Mouse (Mus musculus): ENCODE data around the gene Csrnp3. TPM values are rescaled to one million over a fixed set of nuclear protein-coding genes. Genes with fewer than 3 reads are reported as not detected.

The Csrnp3 gene
- polyA plus RNA-seq, 1 experiment from 2014 or later, result 33.4 TPM

- Histone ChIP-seq H3K4me1 (replicated peaks) (peaks cover 41% of the 10 kb centered on the region), H3K4me3 (no peak overlapping the region), H3K27me3 (no peaks in the 10 kb centered on the region), H3K27ac (replicated peaks) (no peak overlapping the region), H3K4me2 (no peak overlapping the region), H3K9me3 (no peaks in the 10 kb centered on the region), H3K36me3 (no peaks in the 10 kb centered on the region), H3K9ac (no peak overlapping the region)
- 80% methylated on average over 8 of the region's 8 CpGs for WGBS
- ATAC-seq (ENCODE audit: low read depth), result no peak
Measured at GRCm38 (mm10) chr2:65893241-65893640, 47.7 kb downstream of the Csrnp3 start.

DNA sequence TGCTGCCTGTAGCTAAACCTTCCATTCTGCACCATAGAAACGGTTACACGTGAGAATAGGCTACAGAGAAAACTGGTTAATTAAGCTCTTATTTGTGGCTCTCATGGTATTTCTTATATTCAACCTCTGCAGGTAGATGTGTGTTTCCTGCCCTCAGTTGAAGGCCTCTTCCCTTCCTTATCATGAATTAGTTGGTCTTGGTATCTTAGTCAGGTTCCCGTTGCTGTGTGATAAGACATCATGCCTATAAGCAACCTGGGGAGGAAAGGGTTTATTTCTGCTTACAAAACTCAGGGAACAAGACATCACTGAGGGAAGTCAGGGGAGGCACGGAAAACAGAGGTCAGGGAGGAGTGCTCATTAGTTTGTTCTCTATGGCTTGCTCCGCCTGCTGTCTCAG lies 48.7 kb downstream of the Csrnp3 start:
- no peak overlapping the region for H3K9ac ChIP-seq
- ATAC-seq (ENCODE audit: low read depth), result no peak
- no peak overlapping the region for H3K4me3 ChIP-seq
- H3K36me3 ChIP-seq, result no peaks in the 10 kb centered on the region
- no peaks in the 10 kb centered on the region for H3K27me3 ChIP-seq
- H3K27ac ChIP-seq (replicated peaks), result no peak overlapping the region
- H3K9me3 ChIP-seq, result no peaks in the 10 kb centered on the region
- peaks cover 41% of the 10 kb centered on the region for H3K4me1 ChIP-seq (replicated peaks)
- WGBS, result 60% methylated on average over 5 of the region's 5 CpGs
- H3K4me2 ChIP-seq, result no peak overlapping the region

DNA sequence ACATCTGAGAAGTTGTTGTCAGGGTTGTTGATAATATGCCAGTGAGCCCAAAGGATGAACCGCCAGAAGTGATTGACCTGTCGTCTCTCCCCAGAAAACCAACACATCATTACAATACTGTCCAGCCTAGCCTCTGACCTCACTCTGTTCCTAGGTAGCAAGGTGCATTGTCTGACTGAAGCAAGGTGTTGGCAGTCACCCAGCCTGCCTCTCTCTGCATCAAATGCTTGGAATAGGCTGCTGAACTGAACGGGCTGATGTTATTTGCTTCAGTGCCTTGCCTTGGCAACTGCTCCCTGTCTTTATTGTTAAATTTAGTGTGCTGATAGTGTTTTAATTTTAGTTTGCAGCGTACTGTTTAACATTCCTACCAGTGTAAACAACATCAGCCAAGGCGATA lies 51.0 kb downstream of the Csrnp3 start:
- peak overlapping the region; percentile 42 for H3K4me2 ChIP-seq
- H3K9ac ChIP-seq, result peak overlapping the region; percentile 41; the same call in 1 of the 2 replicates
- ATAC-seq (ENCODE audit: low read depth), result peak; percentile 56
- H3K36me3 ChIP-seq, result no peaks in the 10 kb centered on the region
- H3K27ac ChIP-seq (replicated peaks), result peak overlapping the region; percentile 85
- H3K4me1 ChIP-seq (replicated peaks), result peaks cover 39% of the 10 kb centered on the region
- no peaks in the 10 kb centered on the region for H3K9me3 ChIP-seq
- peak overlapping the region; percentile 7; the same call in 1 of the 2 replicates for H3K4me3 ChIP-seq
- 28% methylated on average over 5 of the region's 5 CpGs for WGBS
- H3K27me3 ChIP-seq, result no peaks in the 10 kb centered on the region

- H3K4me3 ChIP-seq, result peak overlapping the region; percentile 7
- H3K36me3 ChIP-seq, result no peaks in the 10 kb centered on the region
- 17% methylated on average over 4 of the region's 4 CpGs for WGBS
- ATAC-seq (ENCODE audit: low read depth), result peak; percentile 71; the same call in 1 of the 2 replicates
- H3K9me3 ChIP-seq, result no peaks in the 10 kb centered on the region
- peak overlapping the region; percentile 41 for H3K9ac ChIP-seq
- H3K27ac ChIP-seq (replicated peaks), result peak overlapping the region; percentile 85
- H3K4me2 ChIP-seq, result peak overlapping the region; percentile 42
- peaks cover 34% of the 10 kb centered on the region for H3K4me1 ChIP-seq (replicated peaks)
- H3K27me3 ChIP-seq, result no peaks in the 10 kb centered on the region
Measured at GRCm38 (mm10) chr2:65897084-65897483, 51.5 kb downstream of the Csrnp3 start.

DNA sequence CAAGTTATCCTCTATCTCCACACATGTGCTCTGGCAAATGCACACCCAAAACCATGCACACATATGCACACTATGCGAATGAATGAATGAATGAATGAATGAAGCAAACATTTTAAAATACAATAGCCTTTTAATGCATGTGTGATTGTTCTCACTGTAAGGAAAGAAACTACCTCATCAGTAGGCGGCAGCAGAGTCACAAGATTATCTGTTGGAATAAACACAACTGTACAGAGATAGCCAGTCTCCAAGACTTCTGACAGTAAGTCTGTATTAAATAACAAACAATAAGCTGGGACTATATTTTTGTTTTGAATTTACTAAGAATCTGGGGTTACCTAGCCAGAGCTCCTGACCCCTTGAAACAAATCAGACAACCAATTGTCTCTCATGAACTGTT lies 53.9 kb downstream of the Csrnp3 start:
- no peak for ATAC-seq (ENCODE audit: low read depth)
- 91% methylated on average over 2 of the region's 2 CpGs for WGBS
- no peak overlapping the region for H3K4me2 ChIP-seq
- no peak overlapping the region for H3K27ac ChIP-seq (replicated peaks)
- no peak overlapping the region for H3K4me3 ChIP-seq
- peaks cover 28% of the 10 kb centered on the region for H3K4me1 ChIP-seq (replicated peaks)
- no peaks in the 10 kb centered on the region for H3K27me3 ChIP-seq
- no peaks in the 10 kb centered on the region for H3K36me3 ChIP-seq
- no peaks in the 10 kb centered on the region for H3K9me3 ChIP-seq
- H3K9ac ChIP-seq, result no peak overlapping the region

DNA sequence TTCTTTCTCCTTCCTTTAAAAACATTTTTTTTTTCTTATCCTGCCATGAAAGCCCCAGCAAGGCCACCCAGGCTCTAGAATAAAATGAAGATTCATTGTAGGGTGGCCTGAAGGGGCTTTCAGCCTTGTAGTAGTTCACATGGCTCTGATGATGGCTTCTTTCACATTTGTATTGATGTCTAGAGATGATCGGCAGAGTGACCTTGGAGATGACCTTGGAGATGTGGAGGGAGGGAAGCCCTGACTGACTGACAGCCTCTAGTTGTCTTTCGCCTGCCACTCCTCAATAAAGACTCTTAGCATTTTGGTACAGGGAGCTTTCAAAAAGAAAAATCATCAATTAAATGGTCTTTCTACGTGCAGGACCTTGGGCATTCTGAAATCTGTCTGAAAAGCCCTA lies 63.0 kb downstream of the Csrnp3 start:
- Histone ChIP-seq H3K36me3 (no peaks in the 10 kb centered on the region), H3K9me3 (no peaks in the 10 kb centered on the region), H3K9ac (no peak overlapping the region), H3K27me3 (no peaks in the 10 kb centered on the region), H3K4me3 (no peak overlapping the region), H3K4me1 (replicated peaks) (peaks cover 31% of the 10 kb centered on the region), H3K27ac (replicated peaks) (peak overlapping the region; percentile 30), H3K4me2 (no peak overlapping the region)
- 28% methylated on average over 3 of the region's 3 CpGs for WGBS
- ATAC-seq (ENCODE audit: low read depth), result no peak

GRCm38 (mm10) chr2:65909724-65910521 lies 64.4 kb downstream of the Csrnp3 start:
- no peaks in the 10 kb centered on the region for H3K27me3 ChIP-seq
- H3K9ac ChIP-seq, result no peak overlapping the region
- peak; percentile 54; the same call in 1 of the 2 replicates for ATAC-seq (ENCODE audit: low read depth)
- no peak overlapping the region for H3K4me3 ChIP-seq
- H3K27ac ChIP-seq (replicated peaks), result peak overlapping the region; percentile 13; the same call in 1 of the 2 replicates
- peaks cover 30% of the 10 kb centered on the region for H3K4me1 ChIP-seq (replicated peaks)
- no peaks in the 10 kb centered on the region for H3K36me3 ChIP-seq
- WGBS, result 11% methylated on average over 13 of the region's 13 CpGs
- peak overlapping the region; percentile 39 for H3K4me2 ChIP-seq
- no peaks in the 10 kb centered on the region for H3K9me3 ChIP-seq

GRCm38 (mm10) chr2:65915994-65916393 lies 70.4 kb downstream of the Csrnp3 start:
- ATAC-seq (ENCODE audit: low read depth), result no peak
- H3K9me3 ChIP-seq, result no peaks in the 10 kb centered on the region
- no peaks in the 10 kb centered on the region for H3K36me3 ChIP-seq
- WGBS, result 67% methylated on average over 7 of the region's 7 CpGs
- no peak overlapping the region for H3K27ac ChIP-seq (replicated peaks)
- no peaks in the 10 kb centered on the region for H3K27me3 ChIP-seq
- H3K4me1 ChIP-seq (replicated peaks), result peaks cover 18% of the 10 kb centered on the region
- no peak overlapping the region for H3K4me3 ChIP-seq
- no peak overlapping the region for H3K4me2 ChIP-seq
- H3K9ac ChIP-seq, result no peak overlapping the region

GRCm38 (mm10) chr2:65920651-65921412 lies 75.3 kb downstream of the Csrnp3 start:
- Histone ChIP-seq H3K4me3 (no peak overlapping the region), H3K36me3 (no peaks in the 10 kb centered on the region), H3K4me2 (peak overlapping the region; percentile 43), H3K9ac (0 out of 2 replicates have a peak overlapping the region, but pooled peaks have one; percentile 22), H3K27me3 (no peaks in the 10 kb centered on the region), H3K27ac (replicated peaks) (peak overlapping the region; percentile 70), H3K4me1 (replicated peaks) (peaks cover 40% of the 10 kb centered on the region), H3K9me3 (no peaks in the 10 kb centered on the region)
- ATAC-seq (ENCODE audit: low read depth), result peak; percentile 65; the same call in 1 of the 2 replicates
- WGBS, result 8% methylated on average over 9 of the region's 9 CpGs

DNA sequence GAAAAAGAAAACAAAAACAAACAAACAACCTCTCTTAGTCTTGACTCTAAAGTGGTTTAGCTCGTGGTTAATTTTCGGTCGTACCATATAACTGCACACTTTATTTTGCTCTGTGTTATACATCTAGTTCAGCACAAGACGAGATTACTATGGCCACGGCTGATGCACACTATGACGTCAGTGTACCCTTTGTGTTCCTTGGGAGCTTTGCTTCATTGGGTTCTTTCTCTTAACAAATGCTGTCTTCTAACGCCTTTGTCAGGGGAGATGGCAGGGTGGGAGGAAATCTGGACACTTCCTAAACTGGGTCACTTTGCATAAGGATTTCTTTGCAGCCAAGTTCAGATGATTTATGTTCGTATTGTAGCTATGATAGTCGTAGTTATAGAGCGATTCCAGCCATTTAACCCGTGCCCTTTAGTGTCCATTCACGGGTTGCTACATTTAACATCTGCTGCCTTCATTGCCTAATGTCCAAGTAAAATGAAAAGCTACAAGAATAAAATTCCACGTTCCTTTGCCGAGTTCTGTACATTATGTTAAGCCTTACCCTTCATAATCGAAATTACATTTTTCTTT lies 79.9 kb downstream of the Csrnp3 start:
- H3K4me3 ChIP-seq, result no peak overlapping the region
- H3K9ac ChIP-seq, result no peak overlapping the region
- peaks cover 48% of the 10 kb centered on the region for H3K4me1 ChIP-seq (replicated peaks)
- no peaks in the 10 kb centered on the region for H3K36me3 ChIP-seq
- WGBS, result 30% methylated on average over 15 of the region's 15 CpGs
- no peaks in the 10 kb centered on the region for H3K9me3 ChIP-seq
- H3K27ac ChIP-seq (replicated peaks), result peak overlapping the region; percentile 59
- peak overlapping the region; percentile 12; the same call in 1 of the 2 replicates for H3K4me2 ChIP-seq
- no peak for ATAC-seq (ENCODE audit: low read depth)
- no peaks in the 10 kb centered on the region for H3K27me3 ChIP-seq

DNA sequence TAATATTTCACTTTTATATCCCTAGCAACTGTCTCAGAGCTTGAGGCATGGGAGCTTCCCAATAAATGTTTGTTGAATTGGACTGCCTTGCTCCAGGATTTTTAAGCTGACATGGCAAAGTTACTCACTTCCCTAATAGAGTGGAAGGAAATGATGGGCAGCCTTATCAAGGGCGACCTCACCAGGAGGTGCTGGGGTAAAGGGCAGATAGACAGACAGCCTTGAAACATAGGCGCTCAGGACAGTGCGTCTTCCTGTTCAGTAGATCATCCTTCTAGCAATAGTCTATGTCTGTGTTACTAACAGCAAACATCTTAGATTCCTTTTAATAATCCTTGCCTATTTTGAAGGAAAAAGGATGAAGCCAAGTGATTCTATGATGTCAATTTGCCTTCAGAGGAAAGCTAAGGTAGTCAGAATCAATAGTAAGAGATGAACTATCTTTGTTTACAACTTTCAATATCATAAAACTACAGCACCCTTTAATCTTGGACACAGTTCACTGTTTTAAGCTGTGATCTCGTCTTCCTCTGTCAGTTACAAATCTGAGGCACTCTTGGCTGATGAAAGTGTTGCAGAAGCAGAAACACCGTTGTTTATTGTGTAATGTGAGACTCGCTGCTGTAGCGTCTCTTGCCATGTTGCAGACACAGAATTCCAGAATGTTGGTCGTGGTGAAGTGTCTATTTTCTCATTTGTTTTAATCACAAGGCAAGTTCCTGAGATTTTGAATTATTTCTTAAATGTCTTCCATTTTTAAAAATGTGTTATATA lies 81.6 kb downstream of the Csrnp3 start:
- no peaks in the 10 kb centered on the region for H3K36me3 ChIP-seq
- H3K27me3 ChIP-seq, result no peaks in the 10 kb centered on the region
- H3K4me1 ChIP-seq (replicated peaks), result peaks cover 38% of the 10 kb centered on the region
- 72% methylated on average over 8 of the region's 8 CpGs for WGBS
- no peak overlapping the region for H3K27ac ChIP-seq (replicated peaks)
- H3K4me3 ChIP-seq, result no peak overlapping the region
- H3K9ac ChIP-seq, result no peak overlapping the region
- no peaks in the 10 kb centered on the region for H3K9me3 ChIP-seq
- no peak for ATAC-seq (ENCODE audit: low read depth)
- no peak overlapping the region for H3K4me2 ChIP-seq

All from neural tube, embryonic 13.5 days (tissue).